ENCODE assay signal across 16 mouse cellular contexts in genomic region chr1:99943515-99943914, GRCm38 (mm10).
"Had no signal": no experiment of that assay in that cellular context is flagged by ENCODE, and none has a peak within 500 bp of the region (broad histone marks: within the 10 kb centered on the region; RNA-seq: fewer than 3 reads in every experiment).

No protein-coding gene starts in this region.

- H3K9ac ChIP-seq: neural tube, embryonic 13.5 days; neural tube, embryonic 15.5 days; stomach, embryonic 15.5 days had no signal

- H3K4me1 ChIP-seq: neural tube, embryonic 13.5 days; neural tube, embryonic 15.5 days; stomach, embryonic 15.5 days had no signal

- H3K4me3 ChIP-seq: neural tube, embryonic 13.5 days; neural tube, embryonic 15.5 days; stomach, embryonic 15.5 days had no signal

- H3K27ac ChIP-seq: neural tube, embryonic 13.5 days; neural tube, embryonic 15.5 days; stomach, embryonic 15.5 days; stomach, postnatal 0 days had no signal

- DNase-seq: retina, postnatal 1 day; right cerebral cortex, adult 18-20 months; right cerebral cortex, postnatal 14 days; right cerebral cortex, postnatal 25 days; right cerebral cortex, postnatal 4 days; spleen, adult 18-20 months; thymus, adult 18-20 months; thymus, adult 2 months; thymus, postnatal 14 days; thymus, postnatal 25 days; thymus, postnatal 36 days; thymus, postnatal 4 days had no signal

- H3K27me3 ChIP-seq: neural tube, embryonic 13.5 days; neural tube, embryonic 15.5 days; stomach, embryonic 15.5 days had no signal

- H3K9me3 ChIP-seq: neural tube, embryonic 13.5 days; neural tube, embryonic 15.5 days; stomach, embryonic 15.5 days had no signal

- H3K4me2 ChIP-seq: neural tube, embryonic 13.5 days; neural tube, embryonic 15.5 days; stomach, embryonic 15.5 days had no signal

- H3K36me3 ChIP-seq: neural tube, embryonic 13.5 days; neural tube, embryonic 15.5 days; stomach, embryonic 15.5 days had no signal
